In genomic region chr1:61234298-61234682, GRCm38 (mm10) we compare ENCODE assay signal across 9 mouse cellular contexts.
DNase-seq lines count a peak whose midpoint lies in the region; ATAC-seq and TF ChIP-seq lines count a peak whose summit lies in the region.
"Had no signal": no experiment of that assay in that cellular context is flagged by ENCODE, and none has a peak within 500 bp of the region (broad histone marks: within the 10 kb centered on the region; RNA-seq: fewer than 3 reads in every experiment).

No protein-coding gene starts in this region.

- no peak overlapping the region for H3K9ac ChIP-seq in heart, embryonic 14.5 days (ENCODE audit: low read length)
- H3K9ac ChIP-seq in ES-E14 (ENCODE audit: insufficient read depth, low read depth, low read length, poor library complexity, severe bottlenecking), result no peak overlapping the region
- no peak overlapping the region for H3K9ac ChIP-seq in forebrain, embryonic 12.5 days
- no peak overlapping the region for H3K9ac ChIP-seq in limb, embryonic 11.5 days (ENCODE audit: low read length)

- no peaks in the 10 kb centered on the region for H3K36me3 ChIP-seq in heart, embryonic 14.5 days (ENCODE audit: control insufficient read depth, insufficient read depth, low read length)
- no peaks in the 10 kb centered on the region for H3K36me3 ChIP-seq in ES-E14 (ENCODE audit: control insufficient read depth, insufficient read depth, low read length, poor library complexity, severe bottlenecking)
- no peaks in the 10 kb centered on the region for H3K36me3 ChIP-seq in forebrain, embryonic 12.5 days (replicated peaks)
- no peaks in the 10 kb centered on the region for H3K36me3 ChIP-seq in limb, embryonic 11.5 days (ENCODE audit: control insufficient read depth, insufficient read depth, low read length)

- peaks cover 7 to 13% of the 10 kb centered on the region in 2 experiments for H3K4me1 ChIP-seq in heart, embryonic 14.5 days (ENCODE audit: control insufficient read depth in 2 of 2, insufficient read depth in 2 of 2, low read length in 2 of 2)
- no peaks in the 10 kb centered on the region for H3K4me1 ChIP-seq in ES-E14 (ENCODE audit: control insufficient read depth in 2 of 2, insufficient read depth in 2 of 2, low read length in 2 of 2, poor library complexity in 1 of 2)
- peaks cover 10% of the 10 kb centered on the region for H3K4me1 ChIP-seq in forebrain, embryonic 12.5 days
- peaks cover 19% of the 10 kb centered on the region for H3K4me1 ChIP-seq in limb, embryonic 11.5 days (ENCODE audit: control insufficient read depth, insufficient read depth, low read length)

- no peaks in the 10 kb centered on the region for H3K9me3 ChIP-seq in heart, embryonic 14.5 days (ENCODE audit: control insufficient read depth, low read length)
- H3K9me3 ChIP-seq in ES-E14 (ENCODE audit: control insufficient read depth, insufficient read depth, low read depth, low read length), result no peaks in the 10 kb centered on the region
- no peaks in the 10 kb centered on the region for H3K9me3 ChIP-seq in forebrain, embryonic 12.5 days
- H3K9me3 ChIP-seq in limb, embryonic 11.5 days (ENCODE audit: control insufficient read depth, low read length), result no peaks in the 10 kb centered on the region

- no peak overlapping the region for H3K27ac ChIP-seq in heart, embryonic 14.5 days (replicated peaks in 1 of 2; ENCODE audit: control insufficient read depth in 1 of 2, insufficient read depth in 1 of 2, low read depth in 2 of 2, low read length in 2 of 2)
- H3K27ac ChIP-seq in ES-E14 (ENCODE audit: insufficient read depth, low read depth, low read length, poor library complexity, severe bottlenecking), result no peak overlapping the region
- peak overlapping the region; percentile 25; the same call in 1 of the 2 replicates for H3K27ac ChIP-seq in forebrain, embryonic 12.5 days
- peak overlapping the region; percentile 64; the same call in 1 of the 2 replicates for H3K27ac ChIP-seq in limb, embryonic 11.5 days (replicated peaks; ENCODE audit: low read depth, low read length)

- WGBS in heart, embryonic 14.5 days, result 23% methylated on average over 1 of the region's 1 CpGs
- WGBS in forebrain, embryonic 12.5 days, result 21% methylated on average over 1 of the region's 1 CpGs
- 5% methylated on average over 1 of the region's 1 CpGs for WGBS in limb, embryonic 11.5 days

- H3K27me3 ChIP-seq in heart, embryonic 14.5 days (ENCODE audit: control insufficient read depth, insufficient read depth, low read length), result no peaks in the 10 kb centered on the region
- no peaks in the 10 kb centered on the region for H3K27me3 ChIP-seq in forebrain, embryonic 12.5 days
- H3K27me3 ChIP-seq in limb, embryonic 11.5 days (ENCODE audit: control insufficient read depth, insufficient read depth, low read length), result no peaks in the 10 kb centered on the region

- ATAC-seq in heart, embryonic 14.5 days (ENCODE audit: insufficient number of reproducible peaks, insufficient read depth, low FRiP score, low read depth), result no peak
- no peak for ATAC-seq in forebrain, embryonic 12.5 days (ENCODE audit: low FRiP score)
- ATAC-seq in limb, embryonic 11.5 days (ENCODE audit: insufficient number of reproducible peaks, low FRiP score, low TSS enrichment, low read depth), result peak; percentile 35; the same call in 1 of the 2 replicates

- in situ Hi-C loops in ES-E14 (cut with MboI; ENCODE audit: low sequenced_read_pairs in 2 of 2, unreplicated experiment in 2 of 2), result no loop called here

- peak overlapping the region; percentile 58 for H3K4me2 ChIP-seq in heart, embryonic 14.5 days (ENCODE audit: low read length)
- H3K4me2 ChIP-seq in forebrain, embryonic 12.5 days, result peak overlapping the region; percentile 22; the same call in 1 of the 2 replicates
- peak overlapping the region; percentile 40; the same call in 1 of the 2 replicates for H3K4me2 ChIP-seq in limb, embryonic 11.5 days (ENCODE audit: low read depth, severe bottlenecking)

- DNase-seq in heart, adult 8-10 months (ENCODE audit: low spot score), result no peak
- peak; percentile 3 for DNase-seq in ES-E14 (ENCODE audit: low read depth, low spot score)
- DNase-seq in limb, embryonic 11.5 days (ENCODE audit: low spot score), result no peak
- no peak for DNase-seq in frontal cortex, postnatal 25 days (ENCODE audit: low spot score in 2 of 2)
- no peak for DNase-seq in natural killer cell, adult 2 months (ENCODE audit: low spot score in 2 of 2)
- no peak for DNase-seq in embryo, embryonic 11 days
- DNase-seq: thymus, postnatal 25 days had no signal

- 0 out of 4 replicates have a peak overlapping the region, but pooled peaks of 1 of the 2 experiments have one; percentile 23 for H3K4me3 ChIP-seq in heart, embryonic 14.5 days (ENCODE audit: control insufficient read depth in 1 of 2, insufficient read depth in 1 of 2, low read depth in 1 of 2, low read length in 2 of 2)
- no peak overlapping the region for H3K4me3 ChIP-seq in ES-E14 (ENCODE audit: insufficient read depth in 1 of 2, low read depth in 1 of 2, low read length in 2 of 2, poor library complexity in 1 of 2, severe bottlenecking in 1 of 2)
- no peak overlapping the region for H3K4me3 ChIP-seq in forebrain, embryonic 12.5 days (replicated peaks)
- H3K4me3 ChIP-seq in limb, embryonic 11.5 days (ENCODE audit: low read depth, low read length), result no peak overlapping the region

TF ChIP-seq in ES-E14, 5 proteins besides CTCF, POLR2A, EP300 and RAD21:
- no peak for TF ChIP-seq CHD2 (IDR thresholded peaks at IDR 0.05; ENCODE audit: low read depth, low read length)
- TF ChIP-seq ZNF384 (IDR thresholded peaks at IDR 0.05; ENCODE audit: low read depth, low read length), result no peak
- TF ChIP-seq MAFK (IDR thresholded peaks at IDR 0.05; ENCODE audit: insufficient read depth, low read depth, low read length), result no peak
- TF ChIP-seq HCFC1 (IDR thresholded peaks at IDR 0.05; ENCODE audit: borderline replicate concordance, insufficient read depth, low read length), result no peak
- TF ChIP-seq ZC3H11A (IDR thresholded peaks at IDR 0.05; ENCODE audit: borderline replicate concordance, low read depth, low read length), result no peak

Comparison
In these comparisons a context has a peak if more than half of its experiments do, and no peak if none do; other contexts are left out.
1. H3K27ac ChIP-seq: peak in forebrain, embryonic 12.5 days (single experiment) and limb, embryonic 11.5 days (single experiment); none in heart, embryonic 14.5 days (0 of 2) and ES-E14 (single experiment).
2. Peak in every context shown above with its lines, with median percentiles within 50 percentile points of each other: H3K4me2 ChIP-seq.